Mouse (Mus musculus) bone marrow, adult 2 months (tissue): ENCODE measurements around the gene Ctsl.

Experiments used
- CTCF ChIP-seq: fragments of 200-500 bp; IDR thresholded peaks from 2 replicates; pipeline ENCODE4 v1.5.1; 2011; ENCODE audit warnings: low read length, control low read depth; ENCODE audit not compliant: control insufficient read depth, insufficient read depth
- POLR2A ChIP-seq: fragments of 200-500 bp; IDR thresholded peaks from 2 replicates; pipeline ENCODE4 v1.6.1; 2011; ENCODE audit warnings: low read depth, mild to moderate bottlenecking, control low read depth, low read length, borderline replicate concordance; ENCODE audit not compliant: control insufficient read depth

- TF ChIP-seq POLR2A (no peak), CTCF (no peak)
Observed at GRCm38 (mm10) chr13:64309842-64310241, 60.8 kb downstream of the Ctsl start.
